Mouse (Mus musculus) CH12.LX (cell line): ENCODE results near the gene Gm10330.
"Not testable (repeated sequence)": the region's sequence is repeated elsewhere in the genome, so short reads cannot be mapped to it uniquely, and the experiment has no call there.

Experiments used
- CHD2 ChIP-seq: IDR thresholded peaks from 2 replicates; pipeline ENCODE4 v1.6.1; 2011; ENCODE audit warnings: low read length, improper control_type of control experiment
- CTCF ChIP-seq, 2 experiments: IDR thresholded peaks in 1 of 2; conservative IDR thresholded peaks in 1 of 2; 2 replicates each; pipeline ENCODE4 v1.5.1; 2011 to 2012; ENCODE audit warnings: low read depth in 2 of 2, low read length in 2 of 2, improper control_type of control experiment in 1 of 2, inconsistent platforms in 1 of 2, mild to moderate bottlenecking in 1 of 2, moderate library complexity in 1 of 2
- ELF1 ChIP-seq: IDR thresholded peaks from 2 replicates; pipeline ENCODE4 v1.6.1; 2014; ENCODE audit warnings: low read depth, mild to moderate bottlenecking, inconsistent platforms, low read length, improper control_type of control experiment
- EP300 ChIP-seq: IDR thresholded peaks from 2 replicates; pipeline ENCODE4 v1.6.1; 2011; ENCODE audit warnings: low read length, improper control_type of control experiment
- GABPA ChIP-seq: IDR thresholded peaks from 2 replicates; pipeline ENCODE4 v1.6.1; 2012; ENCODE audit warnings: low read depth, low read length, improper control_type of control experiment, inconsistent platforms; ENCODE audit not compliant: insufficient replicate concordance
- HCFC1 ChIP-seq: IDR thresholded peaks from 2 replicates; pipeline ENCODE4 v1.6.1; 2012; ENCODE audit warnings: low read depth, mild to moderate bottlenecking, inconsistent platforms, low read length, improper control_type of control experiment
- MAX ChIP-seq: IDR thresholded peaks from 2 replicates; pipeline ENCODE4 v1.6.1; 2011; ENCODE audit warnings: low read length, improper control_type of control experiment
- MEF2A ChIP-seq: IDR thresholded peaks from 2 replicates; pipeline ENCODE4 v1.6.1; 2014; ENCODE audit warnings: low read depth, mild to moderate bottlenecking, inconsistent platforms, low read length, improper control_type of control experiment, borderline replicate concordance
- MXI1 ChIP-seq: IDR thresholded peaks from 2 replicates; pipeline ENCODE4 v1.6.1; 2011; ENCODE audit warnings: mild to moderate bottlenecking, low read depth, low read length, improper control_type of control experiment
- POLR2A ChIP-seq: IDR thresholded peaks from 2 replicates; pipeline ENCODE4 v1.6.1; 2011; ENCODE audit warnings: low read depth, mild to moderate bottlenecking, improper control_type of control experiment, low read length
- POLR2AphosphoS2 ChIP-seq: IDR thresholded peaks from 2 replicates; pipeline ENCODE4 v1.6.1; 2011; ENCODE audit warnings: low read depth, low read length, improper control_type of control experiment
- ZKSCAN1 ChIP-seq: IDR thresholded peaks from 2 replicates; pipeline ENCODE4 v1.6.1; 2012; ENCODE audit warnings: low read depth, inconsistent platforms, low read length, improper control_type of control experiment, borderline replicate concordance

- not testable (repeated sequence) for TF ChIP-seq ZKSCAN1; CTCF (conservative IDR thresholded peaks at IDR 0.05 in 1 of 2, IDR thresholded peaks at IDR 0.05 in 1 of 2; ENCODE audit: low read depth in 2 of 2, low read length in 2 of 2); MXI1; GABPA; EP300; POLR2AphosphoS2; POLR2A; ELF1; MAX; HCFC1; MEF2A; CHD2
Measured at GRCm38 (mm10) chr12:23780165-23780564, at the start of gene Gm10330.
